In genomic region chr17:70511401-70511800, GRCm38 (mm10) we compare ENCODE assay signal across 22 mouse cellular contexts.
A peak's percentile ranks its signal among the peaks of the same experiment; 100 is the strongest.
DNase-seq lines count a peak whose midpoint lies in the region; ATAC-seq and TF ChIP-seq lines count a peak whose summit lies in the region.
"Had no signal": no experiment of that assay in that cellular context is flagged by ENCODE, and none has a peak within 500 bp of the region (broad histone marks: within the 10 kb centered on the region; RNA-seq: fewer than 3 reads in every experiment).

No protein-coding gene starts in this region.

- no peak for DNase-seq in layer of hippocampus, adult 2 months (ENCODE audit: low spot score in 2 of 2)
- no peak for DNase-seq in layer of hippocampus, adult 8-10 months (ENCODE audit: low spot score in 2 of 2)
- no peak for DNase-seq in left cerebral cortex, postnatal 4 days
- no peak for DNase-seq in cerebellum, adult 8-10 months
- DNase-seq: adrenal gland, adult 2 months; adrenal gland, postnatal 10 days; adrenal gland, postnatal 25 days; cerebellum, adult 11 months; cerebellum, adult 18-20 months; cerebellum, adult 9-10 months; cerebellum, postnatal 10 days; cerebellum, postnatal 25 days; embryo, embryonic 11 days had no signal

- peak overlapping the region; percentile 77 for H3K27ac ChIP-seq in layer of hippocampus, adult 2 months
- H3K27ac ChIP-seq: embryonic facial prominence, embryonic 13.5 days; embryonic facial prominence, embryonic 15.5 days; forebrain, embryonic 10.5 days; forebrain, embryonic 12.5 days had no signal

- no peak overlapping the region for H3K4me3 ChIP-seq in layer of hippocampus, adult 2 months
- H3K4me3 ChIP-seq: embryonic facial prominence, embryonic 13.5 days; embryonic facial prominence, embryonic 15.5 days; erythroblast, embryonic 14.5 days; forebrain, embryonic 10.5 days; forebrain, embryonic 12.5 days had no signal

- intact Hi-C loops in left cerebral cortex, postnatal 4 days (cut with DNase I), result no loop called here

- ATAC-seq in granulocyte monocyte progenitor cell, adult 5-6 weeks (replicated peaks; ENCODE audit: poor library complexity, severe bottlenecking), result peak; percentile 96
- ATAC-seq in megakaryocyte progenitor cell, adult 5-6 weeks (replicated peaks; ENCODE audit: poor library complexity), result peak; percentile 93
- ATAC-seq: forebrain, embryonic 14.5 days; forebrain, embryonic 16.5 days had no signal

- TF ChIP-seq CTCF in layer of hippocampus, adult 2 months (conservative IDR thresholded peaks at IDR 0.05), result no peak
